Mouse (Mus musculus) MEL (cell line): ENCODE measurements around the gene Heatr5a. TPM values are rescaled to one million over a fixed set of nuclear protein-coding genes. Genes with fewer than 3 reads are reported as not detected.

Experiments
- DNase-seq: peaks from one replicate; pipeline ENCODE4 v3.0.0; 2011; ENCODE audit warnings: low read depth, low spot score
- H3K27ac ChIP-seq: 2 replicates; pipeline ENCODE4 v1.5.1; 2012; ENCODE audit warnings: low read depth, mild to moderate bottlenecking, control low read depth, low read length, moderate library complexity; ENCODE audit not compliant: control insufficient read depth
- H3K27me3 ChIP-seq, 2 experiments: fragments of 150-350 bp in 1 of 2; sonication (generic) in 1 of 2; 2 replicates each; pipeline ENCODE4 v1.6.1; 2012; ENCODE audit warnings: low read length in 2 of 2, mild to moderate bottlenecking in 2 of 2, improper control_type of control experiment in 1 of 2, moderate library complexity in 1 of 2; ENCODE audit not compliant: insufficient read depth in 2 of 2, control insufficient read depth in 1 of 2
- H3K36me3 ChIP-seq, 2 experiments: 2 replicates each; pipeline ENCODE4 v1.6.1; 2012 to 2014; ENCODE audit warnings: low read length in 2 of 2, improper control_type of control experiment in 1 of 2, inconsistent platforms in 1 of 2, mild to moderate bottlenecking in 1 of 2; ENCODE audit not compliant: insufficient read depth in 2 of 2, control insufficient read depth in 1 of 2
- H3K4me1 ChIP-seq, 2 experiments: fragments of 150-350 bp in 1 of 2; sonication (generic) in 1 of 2; 2 replicates each; pipeline ENCODE4 v1.6.1; 2012; ENCODE audit warnings: low read length in 2 of 2, improper control_type of control experiment in 1 of 2, mild to moderate bottlenecking in 1 of 2; ENCODE audit not compliant: insufficient read depth in 2 of 2, control insufficient read depth in 1 of 2
- H3K4me3 ChIP-seq, 2 experiments: fragments of 150-350 bp in 1 of 2; sonication (generic) in 1 of 2; 2 replicates each; pipeline ENCODE4 v1.5.1; 2012; ENCODE audit warnings: low read depth in 2 of 2, low read length in 2 of 2, mild to moderate bottlenecking in 2 of 2, moderate library complexity in 2 of 2, control low read depth in 1 of 2, improper control_type of control experiment in 1 of 2; ENCODE audit not compliant: control insufficient read depth in 1 of 2, insufficient read depth in 1 of 2
- H3K79me2 ChIP-seq: 2 replicates; pipeline ENCODE4 v1.6.1; 2012; ENCODE audit warnings: mild to moderate bottlenecking, low read length, moderate library complexity; ENCODE audit not compliant: control insufficient read depth, poor library complexity, insufficient read depth
- H3K9ac ChIP-seq: 2 replicates; pipeline ENCODE4 v1.6.1; 2012; ENCODE audit warnings: low read depth, mild to moderate bottlenecking, control low read depth, low read length, moderate library complexity; ENCODE audit not compliant: control insufficient read depth, poor library complexity, severe bottlenecking
- H3K9me3 ChIP-seq: fragments of 150-350 bp; sonication (generic); replicated peaks from 2 replicates; pipeline ENCODE4 v1.6.1; 2012; ENCODE audit warnings: mild to moderate bottlenecking, low read length, improper control_type of control experiment, moderate library complexity; ENCODE audit not compliant: insufficient read depth
- BHLHE40 ChIP-seq: IDR thresholded peaks from 2 replicates; pipeline ENCODE4 v1.6.1; 2012; ENCODE audit warnings: low read depth, mild to moderate bottlenecking, inconsistent platforms, low read length, improper control_type of control experiment, borderline replicate concordance
- CHD2 ChIP-seq: IDR thresholded peaks from 2 replicates; pipeline ENCODE4 v1.6.1; 2011; ENCODE audit warnings: low read length, improper control_type of control experiment
- E2F4 ChIP-seq: IDR thresholded peaks from 2 replicates; pipeline ENCODE4 v1.6.1; 2011; ENCODE audit warnings: low read depth, low read length, improper control_type of control experiment, borderline replicate concordance
- ELF1 ChIP-seq: IDR thresholded peaks from 2 replicates; pipeline ENCODE4 v1.6.1; 2014; ENCODE audit warnings: low read depth, mild to moderate bottlenecking, inconsistent platforms, low read length, improper control_type of control experiment, moderate library complexity
- EP300 ChIP-seq, 2 experiments: IDR thresholded peaks; 2 replicates each; pipeline ENCODE4 v1.6.1; 2011; ENCODE audit warnings: improper control_type of control experiment in 2 of 2, low read length in 2 of 2, low read depth in 1 of 2, mild to moderate bottlenecking in 1 of 2
- ETS1 ChIP-seq: IDR thresholded peaks from 2 replicates; pipeline ENCODE4 v1.6.1; 2012; ENCODE audit warnings: low read depth, mild to moderate bottlenecking, inconsistent platforms, low read length, improper control_type of control experiment, moderate library complexity
- GATA1 ChIP-seq: IDR thresholded peaks from 2 replicates; pipeline ENCODE4 v1.6.1; 2011; ENCODE audit warnings: low read depth, low read length, improper control_type of control experiment
- JUND ChIP-seq: IDR thresholded peaks from 2 replicates; pipeline ENCODE4 v1.6.1; 2011; ENCODE audit warnings: low read depth, mild to moderate bottlenecking, improper control_type of control experiment, low read length
- KAT2A ChIP-seq: conservative IDR thresholded peaks from 2 replicates; pipeline ENCODE4 v1.6.1; 2012; ENCODE audit warnings: low read depth, low read length, improper control_type of control experiment, inconsistent platforms
- MAX ChIP-seq: IDR thresholded peaks from 2 replicates; pipeline ENCODE4 v1.6.1; 2011; ENCODE audit warnings: low read length, improper control_type of control experiment
- MEF2A ChIP-seq: IDR thresholded peaks from 2 replicates; pipeline ENCODE4 v1.6.1; 2014; ENCODE audit warnings: low read depth, mild to moderate bottlenecking, inconsistent platforms, low read length, improper control_type of control experiment; ENCODE audit not compliant: poor library complexity, insufficient replicate concordance, severe bottlenecking; ENCODE audit errors: extremely low read depth
- MXI1 ChIP-seq: IDR thresholded peaks from 2 replicates; pipeline ENCODE4 v1.6.1; 2011; ENCODE audit warnings: mild to moderate bottlenecking, low read depth, low read length, improper control_type of control experiment
- MYC ChIP-seq: IDR thresholded peaks from 2 replicates; pipeline ENCODE4 v1.6.1; 2011; ENCODE audit warnings: low read depth, mild to moderate bottlenecking, low read length, improper control_type of control experiment, moderate library complexity
- NELFE ChIP-seq: IDR thresholded peaks from 2 replicates; pipeline ENCODE4 v1.6.1; 2011; ENCODE audit warnings: low read depth, low read length, improper control_type of control experiment
- NRF1 ChIP-seq: IDR thresholded peaks from 2 replicates; pipeline ENCODE4 v1.6.1; 2014; ENCODE audit warnings: low read depth, mild to moderate bottlenecking, inconsistent platforms, low read length, improper control_type of control experiment, moderate library complexity; ENCODE audit not compliant: poor library complexity, insufficient read depth, severe bottlenecking
- POLR2A ChIP-seq, 2 experiments: IDR thresholded peaks; 2 replicates each; pipeline ENCODE4 v1.6.1; 2011 to 2012; ENCODE audit warnings: low read length in 2 of 2, mild to moderate bottlenecking in 2 of 2, control low read depth in 1 of 2, improper control_type of control experiment in 1 of 2, low read depth in 1 of 2, moderate library complexity in 1 of 2; ENCODE audit not compliant: control insufficient read depth in 1 of 2, insufficient read depth in 1 of 2, poor library complexity in 1 of 2
- POLR2AphosphoS2 ChIP-seq: IDR thresholded peaks from 2 replicates; pipeline ENCODE4 v1.6.1; 2011; ENCODE audit warnings: low read length, improper control_type of control experiment
- RAD21 ChIP-seq: IDR thresholded peaks from 2 replicates; pipeline ENCODE4 v1.6.1; 2011; ENCODE audit warnings: mild to moderate bottlenecking, low read depth, low read length, improper control_type of control experiment
- RCOR1 ChIP-seq: IDR thresholded peaks from 2 replicates; pipeline ENCODE4 v1.6.1; 2012; ENCODE audit warnings: low read depth, mild to moderate bottlenecking, inconsistent platforms, low read length, improper control_type of control experiment
- SIN3A ChIP-seq: IDR thresholded peaks from 2 replicates; pipeline ENCODE4 v1.6.1; 2012; ENCODE audit warnings: low read length, improper control_type of control experiment, inconsistent platforms
- SMC3 ChIP-seq: IDR thresholded peaks from 2 replicates; pipeline ENCODE4 v1.6.1; 2011; ENCODE audit warnings: low read depth, low read length, improper control_type of control experiment
- TAL1 ChIP-seq: IDR thresholded peaks from 2 replicates; pipeline ENCODE4 v1.6.1; 2012; ENCODE audit warnings: mild to moderate bottlenecking, inconsistent platforms, low read length, moderate library complexity, mixed read lengths
- USF1 ChIP-seq: IDR thresholded peaks from 2 replicates; pipeline ENCODE4 v1.6.1; 2014; ENCODE audit warnings: low read depth, mild to moderate bottlenecking, inconsistent platforms, low read length, improper control_type of control experiment, moderate library complexity
- ZKSCAN1 ChIP-seq: IDR thresholded peaks from 2 replicates; pipeline ENCODE4 v1.6.1; 2012; ENCODE audit warnings: low read depth, mild to moderate bottlenecking, inconsistent platforms, low read length, improper control_type of control experiment, moderate library complexity
- polyA plus RNA-seq, 2 experiments: library from polyadenylated mRNA; stranded (reverse) in 1 of 2; unstranded in 1 of 2; fragments of >175 nt in 1 of 2; fragments of >200 nt in 1 of 2; gene quantifications; 2 replicates each; pipeline versions ENCODE4 v1.2.1 to v1.2.4; 2012; ENCODE audit warnings: low replicate concordance in 2 of 2, low read depth in 1 of 2; ENCODE audit not compliant: insufficient read length in 2 of 2, insufficient read depth in 1 of 2, missing spikeins in 1 of 2
- total RNA-seq: library from RNA; depleted of rRNA; stranded (reverse); fragments of 300-350 nt; gene quantifications from 2 replicates; pipeline ENCODE4 v1.2.3, GENCODE M21; 2012

Gene Heatr5a
- total and polyA plus RNA-seq, 3 experiments: 41.2 to 70.5 (median 70.4) TPM

- Histone ChIP-seq H3K36me3 (peaks cover 0 to 18% of the 10 kb centered on the region in 2 experiments; a peak in 2 of 4 replicates), H3K4me3 (no peak overlapping the region), H3K27me3 (no peaks in the 10 kb centered on the region), H3K9me3 (no peaks in the 10 kb centered on the region), H3K27ac (0 out of 2 replicates have a peak overlapping the region, but pooled peaks have one; percentile 17), H3K79me2 (no peaks in the 10 kb centered on the region), H3K9ac (no peak overlapping the region), H3K4me1 (peaks cover 8 to 21% of the 10 kb centered on the region in 2 experiments)
- DNase-seq: no peak
- TF ChIP-seq KAT2A (no peak), SMC3 (no peak), TAL1 (no peak), EP300 (IDR thresholded peaks at IDR 0.05; ENCODE audit: low read depth in 1 of 2, low read length in 2 of 2) (no peak), NELFE (no peak), ZKSCAN1 (no peak), ELF1 (no peak), JUND (no peak), RCOR1 (no peak), BHLHE40 (no peak)
Observed at GRCm38 (mm10) chr12:51865061-51865789, 105.9 kb downstream of the Heatr5a start.

GRCm38 (mm10) chr12:51863116-51864002 is 107.8 kb downstream of the Heatr5a start:
- DNase-seq: no peak
- H3K79me2 ChIP-seq: no peaks in the 10 kb centered on the region
- TF ChIP-seq GATA1 (no peak), MEF2A (no peak), E2F4 (no peak), POLR2AphosphoS2 (no peak), MAX (no peak), RAD21 (no peak), POLR2A (IDR thresholded peaks at IDR 0.05; ENCODE audit: control insufficient read depth in 1 of 2, insufficient read depth in 1 of 2, low read depth in 1 of 2, low read length in 2 of 2, poor library complexity in 1 of 2) (no peak), NRF1 (no peak), MYC (no peak), USF1 (no peak), KAT2A (no peak), MXI1 (no peak), CHD2 (no peak), BHLHE40 (no peak), ETS1 (no peak), SIN3A (no peak)
- TF ChIP-seq, all 39 proteins: peak for 0
- H3K9me3 ChIP-seq: no peaks in the 10 kb centered on the region
- no peaks in the 10 kb centered on the region for H3K27me3 ChIP-seq
- H3K9ac ChIP-seq: no peak overlapping the region
- H3K4me1 ChIP-seq: peaks cover 12 to 34% of the 10 kb centered on the region in 2 experiments
- no peak overlapping the region for H3K4me3 ChIP-seq
- no peak overlapping the region for H3K27ac ChIP-seq
- peaks cover 0 to 27% of the 10 kb centered on the region in 2 experiments; a peak in 2 of 4 replicates for H3K36me3 ChIP-seq
